Mouse (Mus musculus) cerebellum, postnatal 4 days (tissue): ENCODE data around the gene Bcas3.

Experiments
- DNase-seq, 2 experiments: peaks; one replicate each; pipeline ENCODE4 v3.0.0; 2022; ENCODE audit warnings: low spot score in 2 of 2, mixed read lengths in 1 of 2

Gene Bcas3

DNA sequence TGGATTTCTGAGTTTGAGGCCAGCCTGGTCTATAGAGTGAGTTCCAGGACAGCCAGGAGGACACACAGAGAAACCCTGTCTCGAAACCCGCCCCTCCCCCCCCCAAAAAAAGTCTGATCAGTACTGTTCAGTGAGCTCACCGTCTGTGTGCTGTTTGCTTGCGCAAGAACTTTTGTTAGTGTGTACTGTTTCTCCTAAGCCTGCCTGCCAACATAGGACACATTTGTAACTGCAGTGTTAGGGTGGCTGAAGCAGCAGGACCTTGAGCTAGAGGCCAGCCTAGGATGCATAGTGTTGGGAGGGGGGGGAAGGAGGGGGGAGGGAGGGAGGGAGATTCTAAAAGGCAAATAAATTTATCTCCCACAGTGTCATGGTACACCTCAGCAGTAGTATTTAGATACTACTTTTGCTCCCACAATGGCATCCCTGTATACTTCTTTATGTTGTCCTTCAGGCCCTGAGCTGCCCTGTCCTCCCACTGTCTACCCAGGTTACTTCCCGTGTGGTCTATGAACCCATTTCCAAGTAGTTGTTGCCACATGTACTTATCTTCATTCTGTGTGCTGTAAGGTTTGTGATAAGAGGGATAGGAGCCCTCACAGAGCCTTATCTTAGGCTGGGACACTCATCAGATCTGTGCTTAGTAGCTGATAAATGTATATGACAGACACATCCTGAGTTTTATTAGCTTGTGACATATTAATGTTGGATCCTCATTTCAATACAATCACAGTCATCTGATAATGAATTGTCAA lies 176.7 kb downstream of the Bcas3 start:
- DNase-seq, result no peak

- no peak for DNase-seq
Measured at GRCm38 (mm10) chr11:85540989-85541388, 188.0 kb downstream of the Bcas3 start.

DNA sequence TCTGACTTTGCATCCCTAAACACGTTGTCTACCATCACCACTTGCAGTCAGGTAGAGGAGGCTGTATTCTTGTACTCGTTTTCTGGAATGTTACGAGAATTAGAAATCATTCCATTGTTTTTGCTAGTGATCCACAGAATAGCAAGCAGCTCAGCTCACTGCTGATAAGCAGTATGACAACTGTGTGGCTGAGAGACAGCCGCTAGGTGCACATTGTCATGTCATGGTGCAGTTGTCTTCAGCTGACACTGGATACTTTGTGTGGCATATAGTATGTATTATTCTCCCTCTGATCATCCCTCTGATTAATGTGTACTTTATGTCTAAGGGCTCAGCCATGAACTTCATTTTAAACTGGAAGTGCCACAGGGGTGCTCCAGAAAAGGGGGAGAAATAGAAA lies 190.3 kb downstream of the Bcas3 start:
- no peak for DNase-seq

GRCm38 (mm10) chr11:85545602-85546001 lies 192.6 kb downstream of the Bcas3 start:
- DNase-seq, result no peak

DNA sequence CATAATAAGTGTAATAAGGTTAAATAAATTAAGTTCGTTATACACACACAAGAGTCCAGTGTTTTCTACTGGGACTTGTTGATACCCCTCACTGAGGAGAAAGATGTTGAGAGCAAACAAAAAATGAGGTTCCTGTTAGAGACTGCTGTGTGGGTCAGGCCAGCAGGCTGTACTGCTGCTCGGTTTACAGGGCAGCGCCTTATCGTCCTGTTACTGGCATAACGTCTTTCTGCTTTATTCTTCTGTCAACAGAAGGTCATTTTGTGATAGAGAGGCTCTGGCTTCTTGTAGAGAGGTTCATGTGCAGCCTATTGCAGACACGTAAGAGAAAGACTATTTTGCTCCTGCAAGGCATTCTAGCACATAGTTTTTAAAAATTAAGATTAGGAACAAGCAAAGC lies 195.0 kb downstream of the Bcas3 start:
- DNase-seq, result no peak

DNA sequence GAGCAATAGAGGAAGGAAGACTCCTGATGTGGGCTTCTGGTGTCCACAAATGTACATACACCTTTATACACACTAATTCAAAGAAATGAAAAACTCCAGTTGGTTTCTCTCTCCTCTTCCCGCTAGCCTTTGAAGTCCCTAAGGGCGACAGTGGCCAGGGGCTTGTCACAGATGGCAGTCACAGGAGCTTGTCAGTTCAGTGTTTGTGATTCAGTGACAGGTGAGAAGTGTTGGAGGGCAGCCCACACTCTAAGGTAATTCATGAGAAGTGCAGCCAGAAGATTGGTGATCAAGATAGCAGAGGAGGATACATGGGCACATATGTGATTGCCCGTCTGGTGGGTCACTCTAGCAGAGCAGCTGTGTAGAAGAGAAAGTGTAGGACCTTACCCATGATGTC lies 196.7 kb downstream of the Bcas3 start:
- DNase-seq, result no peak

- DNase-seq, result no peak
Measured at GRCm38 (mm10) chr11:85555066-85555465, 202.1 kb downstream of the Bcas3 start.

- DNase-seq, result no peak
Measured at GRCm38 (mm10) chr11:85555721-85556120, 202.8 kb downstream of the Bcas3 start.

GRCm38 (mm10) chr11:85565068-85565467 lies 212.1 kb downstream of the Bcas3 start:
- DNase-seq, result no peak

DNA sequence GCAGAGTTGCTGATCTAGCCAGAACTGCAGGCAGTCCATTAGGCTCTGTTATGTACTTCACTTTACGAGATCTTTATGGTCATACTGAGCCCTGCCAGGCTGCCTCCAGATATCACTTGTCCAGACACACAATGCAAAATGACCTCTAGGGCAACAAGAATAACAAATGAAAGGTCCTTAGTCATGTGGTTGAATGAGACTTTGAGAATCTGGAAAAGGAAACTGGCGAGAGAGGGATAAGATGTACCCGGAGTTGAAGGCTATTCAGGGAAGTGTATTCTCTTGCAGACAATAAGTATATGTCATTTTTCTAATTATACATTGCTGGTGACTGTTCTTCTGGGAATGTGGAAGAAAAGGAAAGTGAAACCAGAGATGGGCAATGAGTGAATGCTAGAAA lies 218.1 kb downstream of the Bcas3 start:
- DNase-seq, result no peak

GRCm38 (mm10) chr11:85571936-85572335 lies 219.0 kb downstream of the Bcas3 start:
- no peak for DNase-seq

GRCm38 (mm10) chr11:85572590-85572989 lies 219.6 kb downstream of the Bcas3 start:
- no peak for DNase-seq

DNA sequence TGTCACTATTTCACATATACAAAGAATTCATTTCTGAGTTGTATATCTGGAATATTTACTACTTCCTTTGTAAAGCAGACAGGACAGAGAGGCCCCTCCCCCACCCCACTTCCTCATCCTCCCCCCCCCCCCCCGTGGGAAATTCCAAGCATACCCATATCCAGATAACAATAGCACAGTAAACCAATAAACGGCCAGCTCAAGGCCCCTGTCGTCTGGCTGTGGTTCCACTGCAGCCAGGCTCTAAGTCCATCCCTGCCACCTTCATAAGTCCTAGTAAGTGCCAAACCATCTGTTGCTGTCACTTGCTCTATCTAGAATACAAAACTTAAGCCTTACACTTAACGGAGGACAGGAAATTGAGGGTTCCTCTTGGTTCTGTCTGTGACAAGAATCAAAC lies 221.5 kb downstream of the Bcas3 start:
- DNase-seq, result no peak

GRCm38 (mm10) chr11:85577816-85578645 lies 225.1 kb downstream of the Bcas3 start:
- DNase-seq, result no peak

- DNase-seq, result no peak
Measured at GRCm38 (mm10) chr11:85584086-85584485, 231.1 kb downstream of the Bcas3 start.

- DNase-seq, result no peak
Measured at GRCm38 (mm10) chr11:85593636-85594035, 240.7 kb downstream of the Bcas3 start.

DNA sequence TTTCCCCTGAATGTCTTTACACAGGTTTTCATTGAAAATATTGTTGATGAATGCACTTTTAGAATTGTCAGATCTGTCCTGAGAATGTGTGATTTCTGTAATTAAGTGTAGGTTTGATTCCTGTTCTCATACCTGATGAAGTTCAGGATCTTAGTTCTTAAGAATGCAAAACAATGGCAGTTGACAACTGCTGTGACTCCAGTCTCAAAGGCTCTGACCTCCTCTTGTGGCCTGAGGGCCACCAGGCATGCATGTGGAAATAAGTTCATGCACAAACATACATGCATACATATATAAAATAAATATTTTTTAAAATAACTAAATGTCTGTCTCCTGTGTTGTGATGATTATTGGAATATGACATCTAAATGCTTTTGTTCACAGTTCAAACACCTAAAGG lies 246.3 kb downstream of the Bcas3 start:
- DNase-seq, result no peak

DNA sequence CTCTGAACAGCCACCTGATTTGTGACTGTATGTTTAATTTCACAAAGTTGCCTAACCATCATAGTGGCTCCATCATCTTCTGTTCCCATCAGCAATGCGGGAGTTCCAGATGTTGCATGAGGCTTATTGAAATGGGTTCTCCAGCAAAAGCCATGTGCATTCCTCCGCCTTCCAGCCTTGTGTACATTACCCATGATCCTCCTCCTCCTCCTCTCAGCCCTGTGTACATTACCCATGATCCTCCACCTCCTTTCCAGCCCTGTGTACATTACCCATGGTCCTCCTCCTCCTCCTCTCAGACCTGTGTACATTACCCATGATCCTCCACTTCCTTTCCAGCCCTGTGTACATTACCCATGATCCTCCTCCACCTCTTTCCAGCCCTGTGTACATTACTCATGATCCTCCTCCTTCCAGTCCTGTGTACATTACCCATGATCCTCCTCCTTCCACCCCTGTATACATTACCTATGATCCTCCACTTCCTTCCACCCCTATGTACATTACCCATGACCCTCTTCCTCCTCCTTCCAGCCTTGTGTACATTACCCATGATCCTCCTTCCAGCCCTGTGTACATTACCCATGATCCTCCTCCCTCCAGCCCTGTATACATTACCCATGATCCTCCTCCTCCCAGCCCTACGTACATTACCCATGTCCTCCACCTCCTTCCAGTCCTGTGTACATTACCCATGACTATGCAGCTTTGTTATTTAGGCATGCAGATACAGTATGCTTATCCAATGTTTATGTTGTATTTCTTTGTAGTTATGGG lies 250.8 kb downstream of the Bcas3 start:
- DNase-seq, result no peak

DNA sequence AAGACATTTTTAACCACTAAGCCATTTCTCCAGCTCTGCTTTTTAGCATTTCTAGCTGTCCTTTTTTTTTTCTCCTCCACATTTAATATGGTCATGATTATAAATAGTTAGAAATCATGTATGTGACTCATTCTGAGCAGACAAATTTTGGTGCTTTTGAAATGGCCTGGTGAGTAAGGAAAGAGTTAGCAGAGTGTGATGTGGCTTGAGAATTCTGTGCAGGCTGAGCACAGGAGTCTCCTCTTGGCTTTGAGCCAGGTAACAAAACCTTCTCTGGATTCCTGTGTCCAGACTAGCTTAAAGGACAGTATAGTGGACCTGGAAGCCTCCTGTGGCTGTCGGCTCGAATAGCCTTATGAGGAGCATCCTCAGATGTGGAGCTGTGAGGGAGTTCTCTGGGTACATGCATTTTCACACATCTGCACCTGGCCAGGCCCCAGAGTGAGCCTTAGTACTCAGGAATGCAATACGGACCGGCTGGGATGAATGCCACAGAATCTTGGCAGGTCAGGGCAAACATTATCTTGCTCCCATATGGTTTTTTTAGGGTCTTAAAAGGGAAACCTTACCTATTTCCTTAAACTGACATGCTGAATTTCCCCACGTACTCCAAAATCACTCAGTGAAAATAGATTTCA lies 256.5 kb downstream of the Bcas3 start:
- DNase-seq, result no peak

DNA sequence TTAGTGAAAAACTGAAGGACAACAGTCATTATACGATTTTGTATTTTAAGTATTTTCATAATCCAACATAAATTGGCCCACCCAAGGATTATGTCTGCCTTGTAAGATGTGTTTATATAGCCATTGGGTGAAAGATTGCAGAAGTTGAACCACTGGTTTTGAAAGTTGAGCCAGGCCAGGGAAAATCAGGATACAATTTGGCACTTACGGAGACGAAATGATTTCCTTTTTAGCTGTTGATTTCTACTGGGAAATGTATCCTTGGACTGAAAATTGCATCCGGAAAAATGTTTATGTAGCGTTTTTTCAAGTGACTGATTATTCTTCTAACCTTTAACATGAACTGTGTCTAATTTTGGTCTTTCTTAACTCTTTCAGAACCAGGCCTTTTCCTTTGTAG lies 260.1 kb downstream of the Bcas3 start:
- no peak for DNase-seq

- no peak for DNase-seq
Measured at GRCm38 (mm10) chr11:85613586-85613985, 260.6 kb downstream of the Bcas3 start.

- DNase-seq, result no peak
Measured at GRCm38 (mm10) chr11:85614431-85614830, 261.5 kb downstream of the Bcas3 start.
